Mouse (Mus musculus) spleen, adult 2 months (tissue): Measurements from ENCODE around the gene Amy1.

Experiments used
- CTCF ChIP-seq: fragments of 200-500 bp; IDR thresholded peaks from 2 replicates; pipeline ENCODE4 v1.5.1; 2011; ENCODE audit warnings: mild to moderate bottlenecking, inconsistent platforms; ENCODE audit not compliant: insufficient read depth, insufficient read length, insufficient replicate concordance; ENCODE audit errors: extremely low read depth
- POLR2A ChIP-seq: fragments of 200-500 bp; IDR thresholded peaks from 2 replicates; pipeline ENCODE4 v1.6.1; 2011; ENCODE audit warnings: low read depth, low read length, inconsistent platforms

- TF ChIP-seq CTCF (no peak), POLR2A (no peak)
These were observed 24.1 kb upstream of the Amy1 start for GRCm38 (mm10) chr3:113630564-113630963.
